8 mouse cellular contexts compared by ENCODE assay signal in the genomic region with DNA sequence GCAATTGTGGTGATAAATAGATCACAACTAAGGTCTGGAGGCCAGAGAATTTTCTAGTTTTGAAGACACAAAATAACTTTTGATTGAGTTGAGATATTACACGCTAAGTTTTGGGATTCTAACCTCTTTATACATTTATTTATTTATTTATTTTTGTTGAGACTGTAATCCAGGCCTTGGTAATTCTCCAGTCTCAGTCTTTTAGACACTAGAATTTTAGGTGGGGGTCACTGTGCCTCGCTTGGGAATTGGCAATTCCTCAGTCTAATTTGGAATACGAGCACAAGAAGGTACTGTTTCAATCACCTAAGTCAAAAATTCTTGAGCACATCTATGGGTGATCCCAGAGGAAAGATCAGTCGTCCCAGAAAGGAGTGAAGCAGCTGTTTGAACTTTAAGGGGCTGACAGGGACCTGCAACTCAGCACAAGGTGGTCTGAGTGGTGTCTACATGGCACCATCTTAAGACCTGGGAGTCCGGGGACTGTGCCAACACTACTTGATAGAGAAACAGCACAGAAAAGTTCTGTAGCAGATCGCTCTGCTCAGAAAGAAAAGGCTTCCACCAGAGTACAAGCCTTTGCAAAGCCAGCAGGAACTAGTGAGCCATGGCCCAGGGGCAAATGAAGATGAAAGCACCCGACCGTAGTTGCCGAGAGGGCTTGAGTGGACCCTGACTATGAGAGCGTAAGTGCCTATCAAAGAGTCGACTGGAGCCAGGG. TPM values are rescaled to one million over a fixed set of nuclear protein-coding genes. Genes with fewer than 3 reads are reported as not detected.
A peak's percentile ranks its signal among the peaks of the same experiment; 100 is the strongest.
DNase-seq lines count a peak whose midpoint lies in the region; ATAC-seq and TF ChIP-seq lines count a peak whose summit lies in the region.

No protein-coding gene starts in this region.

- H3K4me2 ChIP-seq in kidney, embryonic 16.5 days (replicated peaks; ENCODE audit: low read depth, low read length) = peak overlapping the region; percentile 74

- DNase-seq in spleen, adult 2 months (ENCODE audit: low read depth in 1 of 2, low spot score in 2 of 2) = no peak
- DNase-seq in spleen, postnatal 14 days (ENCODE audit: low spot score in 2 of 2) = no peak
- DNase-seq in cerebellum, adult 8-10 months = peak; percentile 22
- DNase-seq in thymus, postnatal 4 days = peak; percentile 18
- DNase-seq in left cerebral cortex, adult 9 months (ENCODE audit: low spot score in 2 of 2) = no peak

- peak overlapping the region; percentile 51 for H3K27ac ChIP-seq in spleen, adult 2 months (ENCODE audit: insufficient read depth, low read length)
- H3K27ac ChIP-seq in kidney, embryonic 16.5 days (ENCODE audit: low read length) = peak overlapping the region; percentile 9; the same call in 1 of the 2 replicates

- 42% methylated on average over 11 of the region's 11 CpGs for WGBS in spleen, adult 2 months
- 37% methylated on average over 11 of the region's 11 CpGs for WGBS in kidney, embryonic 16.5 days

- no peak for TF ChIP-seq CTCF in spleen, adult 2 months (IDR thresholded peaks at IDR 0.05; ENCODE audit: extremely low read depth, insufficient read depth, insufficient read length, insufficient replicate concordance)

- no peak for TF ChIP-seq POLR2A in spleen, adult 2 months (IDR thresholded peaks at IDR 0.05; ENCODE audit: low read depth, low read length)

- H3K36me3 ChIP-seq in spleen, adult 2 months (ENCODE audit: control insufficient read depth, insufficient read depth, low read length) = peaks cover 10% of the 10 kb centered on the region
- 0 out of 2 replicates have a peak, but pooled peaks cover 4% of the 10 kb centered on the region for H3K36me3 ChIP-seq in kidney, embryonic 16.5 days (ENCODE audit: insufficient read depth, low read length)
- H3K36me3 ChIP-seq in megakaryocyte, embryonic 14.5 days (replicated peaks; ENCODE audit: low read length) = peaks cover 22% of the 10 kb centered on the region

- H3K9me3 ChIP-seq in kidney, embryonic 16.5 days (ENCODE audit: low read length) = no peaks in the 10 kb centered on the region
- H3K9me3 ChIP-seq in megakaryocyte, embryonic 14.5 days = no peaks in the 10 kb centered on the region

- peak overlapping the region; percentile 77 for H3K9ac ChIP-seq in kidney, embryonic 16.5 days (replicated peaks; ENCODE audit: low read length)

- H3K27me3 ChIP-seq in spleen, adult 2 months (ENCODE audit: control insufficient read depth, insufficient read depth, low read length) = no peaks in the 10 kb centered on the region
- H3K27me3 ChIP-seq in kidney, embryonic 16.5 days (ENCODE audit: insufficient read depth, low read length) = no peaks in the 10 kb centered on the region
- H3K27me3 ChIP-seq in megakaryocyte, embryonic 14.5 days (replicated peaks) = no peaks in the 10 kb centered on the region

- ATAC-seq in granulocyte monocyte progenitor cell, adult 5-6 weeks (replicated peaks; ENCODE audit: poor library complexity, severe bottlenecking) = peak; percentile 38; the same call in 1 of the 2 replicates
- peak; percentile 57 for ATAC-seq in kidney, embryonic 16.5 days (ENCODE audit: low FRiP score, low TSS enrichment)

- peak overlapping the region; percentile 96 for H3K4me3 ChIP-seq in spleen, adult 2 months (ENCODE audit: extremely low read depth, insufficient read depth, insufficient read length)
- H3K4me3 ChIP-seq in kidney, embryonic 16.5 days (ENCODE audit: low read length) = peak overlapping the region; percentile 66
- H3K4me3 ChIP-seq in megakaryocyte, embryonic 14.5 days (replicated peaks) = peak overlapping the region; percentile 96

- H3K4me1 ChIP-seq in spleen, adult 2 months (ENCODE audit: control insufficient read depth, insufficient read depth, insufficient read length) = peaks cover 7% of the 10 kb centered on the region
- peaks cover 10% of the 10 kb centered on the region for H3K4me1 ChIP-seq in kidney, embryonic 16.5 days (ENCODE audit: insufficient read depth, low read length)
- peaks cover 28% of the 10 kb centered on the region for H3K4me1 ChIP-seq in megakaryocyte, embryonic 14.5 days

RNA-seq across cellular contexts. Expression of gene Nol10, which starts 0.8 kb away (rescaled TPM):
- polyA plus RNA-seq in spleen, adult 2 months (2012; rRNA removed) = 2.9 and 3.2 TPM in 2 replicates
- total RNA-seq in granulocyte monocyte progenitor cell, adult 5-6 weeks (2014; fragmentation: Nextera tagmentation) = 22.2 and 30.4 TPM in 2 replicates
- total RNA-seq in granulocyte monocyte progenitor cell, adult 5-6 weeks (2017) = 12.7 and 14.9 TPM in 2 replicates
- 24.4 and 26.9 TPM in 2 replicates for polyA plus RNA-seq in kidney, embryonic 16.5 days (2015; fragmentation: Nextera tagmentation; extraction: Ambion mirVana)
- 1.3 and 3.3 TPM in 2 replicates for polyA plus RNA-seq in megakaryocyte, embryonic 14.5 days (2012; ENCODE audit: insufficient read depth, low replicate concordance)

RNA-seq across cellular contexts. Expression of gene Atp6v1c2, which starts 18.3 kb away (rescaled TPM):
- polyA plus RNA-seq in spleen, adult 2 months (2012; rRNA removed) = not detected in 2 replicates
- total RNA-seq in granulocyte monocyte progenitor cell, adult 5-6 weeks (2014; fragmentation: Nextera tagmentation) = not detected in 2 replicates
- total RNA-seq in granulocyte monocyte progenitor cell, adult 5-6 weeks (2017) = not detected in 2 replicates
- 4.6 and 5.8 TPM in 2 replicates for polyA plus RNA-seq in kidney, embryonic 16.5 days (2015; fragmentation: Nextera tagmentation; extraction: Ambion mirVana)
- polyA plus RNA-seq in megakaryocyte, embryonic 14.5 days (2012; ENCODE audit: insufficient read depth, low replicate concordance) = not detected in 2 replicates

Comparison
In these comparisons a context has a peak if more than half of its experiments do, and no peak if none do; other contexts are left out.
1. DNase-seq: peak in cerebellum, adult 8-10 months (single experiment) and thymus, postnatal 4 days (single experiment); none in spleen, adult 2 months (0 of 2), spleen, postnatal 14 days (0 of 2) and left cerebral cortex, adult 9 months (0 of 2).
2. Peak in every context shown above with its lines, with median percentiles within 50 percentile points of each other: H3K4me3 ChIP-seq.